Mouse (Mus musculus): ENCODE results near the gene Epn1.
A peak's percentile ranks its signal among the peaks of the same experiment; 100 is the strongest.
"Not testable (repeated sequence)": the region's sequence is repeated elsewhere in the genome, so short reads cannot be mapped to it uniquely, and the experiment has no call there.

The Epn1 gene

GRCm38 (mm10) chr7:5058631-5059030 is 21.4 kb upstream of the Epn1 start:
- DNase-seq (ENCODE audit: low spot score in 2 of 2): no peak

- DNase-seq (ENCODE audit: low spot score in 2 of 2): no peak
Measured at GRCm38 (mm10) chr7:5059421-5059820, 20.6 kb upstream of the Epn1 start.

- DNase-seq (ENCODE audit: low spot score in 2 of 2): peak; percentile 51 to 64
Measured at GRCm38 (mm10) chr7:5060239-5060731, 19.8 kb upstream of the Epn1 start.

- DNase-seq (ENCODE audit: low spot score in 2 of 2): peak; percentile 97 to 99
Measured at GRCm38 (mm10) chr7:5060944-5061773, 18.9 kb upstream of the Epn1 start.

- peak; percentile 92 to 95 for DNase-seq (ENCODE audit: low spot score in 2 of 2)
Measured at GRCm38 (mm10) chr7:5061774-5062359, 18.2 kb upstream of the Epn1 start, which contains the start of gene U2af2. Gene U2af2 (plus strand): TSS chr7:5062143.

GRCm38 (mm10) chr7:5062360-5063001 is 17.6 kb upstream of the Epn1 start:
- DNase-seq (ENCODE audit: low spot score in 2 of 2): peak; percentile 68 to 69

GRCm38 (mm10) chr7:5064886-5065285 is 15.1 kb upstream of the Epn1 start:
- no peak for DNase-seq (ENCODE audit: low spot score in 2 of 2)

GRCm38 (mm10) chr7:5073586-5073985 is 6.4 kb upstream of the Epn1 start:
- DNase-seq (ENCODE audit: low spot score in 2 of 2): no peak

- no peak for DNase-seq (ENCODE audit: low spot score in 2 of 2)
Measured at GRCm38 (mm10) chr7:5074984-5075383, 5.1 kb upstream of the Epn1 start.

GRCm38 (mm10) chr7:5076931-5077330 is 3.1 kb upstream of the Epn1 start:
- no peak for DNase-seq (ENCODE audit: low spot score in 2 of 2)

- DNase-seq (ENCODE audit: low spot score in 2 of 2): not testable (repeated sequence)
Measured at GRCm38 (mm10) chr7:5079365-5080009, 548 bp upstream of the Epn1 start.

- DNase-seq (ENCODE audit: low spot score in 2 of 2): no peak
Measured at GRCm38 (mm10) chr7:5080815-5081214, 780 bp downstream of the Epn1 start.

- DNase-seq (ENCODE audit: low spot score in 2 of 2): no peak
Measured at GRCm38 (mm10) chr7:5081241-5081640, 1.2 kb downstream of the Epn1 start.

GRCm38 (mm10) chr7:5081939-5082338 is 1.9 kb downstream of the Epn1 start:
- no peak for DNase-seq (ENCODE audit: low spot score in 2 of 2)

- no peak for DNase-seq (ENCODE audit: low spot score in 2 of 2)
Measured at GRCm38 (mm10) chr7:5083325-5084105, 3.5 kb downstream of the Epn1 start.

- DNase-seq (ENCODE audit: low spot score in 2 of 2): no peak
Measured at GRCm38 (mm10) chr7:5085512-5085911, 5.5 kb downstream of the Epn1 start.

GRCm38 (mm10) chr7:5086921-5087440 is 6.9 kb downstream of the Epn1 start:
- DNase-seq (ENCODE audit: low spot score in 2 of 2): no peak

GRCm38 (mm10) chr7:5087886-5088285 is 7.9 kb downstream of the Epn1 start:
- no peak for DNase-seq (ENCODE audit: low spot score in 2 of 2)

GRCm38 (mm10) chr7:5089853-5090252 is 9.8 kb downstream of the Epn1 start:
- no peak for DNase-seq (ENCODE audit: low spot score in 2 of 2)

GRCm38 (mm10) chr7:5091008-5091728 is 11.1 kb downstream of the Epn1 start:
- DNase-seq (ENCODE audit: low spot score in 2 of 2): no peak

Measured in thymus, postnatal 10 days (tissue).